Mouse (Mus musculus) adrenal gland, adult 18-20 months (tissue): Measurements from ENCODE around the gene Per3. TPM values are rescaled to one million over a fixed set of nuclear protein-coding genes. Genes with fewer than 3 reads are reported as not detected.

Experiments
- DNase-seq, 2 experiments: peaks; one replicate each; pipeline ENCODE4 v3.0.0; 2021 to 2022; ENCODE audit warnings: low spot score in 2 of 2
- total RNA-seq, 2 experiments: library from RNA; stranded (reverse); gene quantifications; 1 replicate in 1 of 2; 2 replicates in 1 of 2; pipeline ENCODE4 v1.2.3; 2021

The Per3 gene
- total RNA-seq, 2 experiments from 2014 or later = 5.2 to 6.6 TPM

DNA sequence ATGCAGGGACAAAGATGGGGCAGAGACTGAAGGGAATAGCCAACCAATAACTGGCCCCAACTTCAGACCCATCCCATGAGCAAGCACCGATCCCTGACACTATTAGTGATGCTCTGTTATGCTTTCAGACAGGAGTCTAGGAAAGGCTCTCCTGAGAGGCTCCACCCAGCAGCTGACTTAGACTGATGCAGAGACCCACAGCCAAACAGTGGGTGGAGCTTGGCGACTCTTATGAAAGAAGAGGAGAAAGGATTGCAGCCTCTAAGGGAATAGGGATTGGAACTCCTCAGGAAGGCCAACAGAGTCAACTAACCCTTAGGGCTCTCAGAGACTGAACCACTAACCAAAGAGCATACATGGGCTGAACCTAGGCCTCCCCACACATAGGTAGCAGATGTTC is 80.8 kb downstream of the Per3 start:
- DNase-seq = no peak

GRCm38 (mm10) chr4:150962231-150962630 is 82.2 kb downstream of the Per3 start:
- peak in 1 of 2 experiments; percentile 46 for DNase-seq

- DNase-seq = no peak
Observed at GRCm38 (mm10) chr4:150958536-150958935, 85.9 kb downstream of the Per3 start.

- no peak for DNase-seq
Observed at GRCm38 (mm10) chr4:150957106-150957458, 87.4 kb downstream of the Per3 start.

DNA sequence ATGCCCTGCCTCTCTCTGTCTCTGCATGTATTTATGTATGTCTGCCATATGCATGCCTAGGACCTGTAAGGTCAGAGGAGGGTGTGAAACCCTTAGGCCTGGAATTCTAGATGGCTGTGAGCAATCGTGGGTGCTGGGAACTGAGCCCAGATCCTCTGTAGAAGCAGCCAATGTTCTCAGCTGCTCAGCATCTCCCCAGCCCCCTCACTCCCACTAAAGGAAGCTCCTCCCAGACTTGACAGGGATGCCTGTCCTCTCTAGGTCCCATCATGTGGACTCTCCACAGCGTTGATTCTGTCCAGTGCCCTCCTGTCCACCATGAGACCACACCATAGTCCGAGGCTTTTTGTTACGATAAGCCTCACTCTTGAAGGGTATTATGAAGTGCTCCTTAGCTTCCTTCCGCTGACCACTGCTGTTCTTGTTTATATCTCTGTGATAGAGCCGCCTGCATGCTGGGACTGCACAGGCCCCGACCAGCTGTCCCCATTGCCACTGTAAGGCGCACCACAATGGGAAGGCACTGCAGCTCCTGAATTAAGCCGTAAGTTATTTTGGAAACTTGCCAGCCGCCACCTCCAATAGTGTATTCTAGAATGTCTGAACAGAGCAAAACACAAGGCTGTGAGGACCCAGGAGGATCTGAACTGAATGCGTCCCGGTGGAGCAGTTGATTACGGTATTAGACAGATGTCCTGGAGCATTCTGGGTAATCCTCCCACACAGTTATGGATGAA is 87.9 kb downstream of the Per3 start:
- no peak for DNase-seq

Other genes starting within 250 kb of the Per3 start
- 10 to 100 TPM; 40.7 to 53.5 TPM for gene Errfi1, start 190.7 kb downstream of the Per3 start, total RNA-seq
- gene Park7, start 130.2 kb downstream of the Per3 start, total RNA-seq = 100 to 1,000 TPM; 279 to 299 TPM
- under 1 TPM in 1 of 2 experiments, not detected in 1; 0.33 TPM for gene Tnfrsf9, start 130.1 kb downstream of the Per3 start, total RNA-seq
- not detected for gene Uts2, start 47.6 kb downstream of the Per3 start, total RNA-seq
- gene Vamp3, start 13.3 kb upstream of the Per3 start, total RNA-seq = 10 to 100 TPM; 60.4 to 72.5 TPM
- not detected for gene Gm13090, start 44.9 kb upstream of the Per3 start, total RNA-seq